Comparison of ENCODE assay signal across 15 mouse cellular contexts in genomic region chr10:20295961-20296360, GRCm38 (mm10). TPM values are rescaled to one million over a fixed set of nuclear protein-coding genes. Genes with fewer than 3 reads are reported as not detected.
DNase-seq lines count a peak whose midpoint lies in the region; ATAC-seq and TF ChIP-seq lines count a peak whose summit lies in the region.
"Had no signal": no experiment of that assay in that cellular context is flagged by ENCODE, and none has a peak within 500 bp of the region (broad histone marks: within the 10 kb centered on the region; RNA-seq: fewer than 3 reads in every experiment).

No protein-coding gene starts in this region.

- intact Hi-C loops in heart, adult 2 months (cut with DNase I): no loop called here
- intact Hi-C loops in heart, postnatal 10 days (cut with DNase I): no loop called here

- no peak for DNase-seq in heart, adult 2 months
- DNase-seq in heart, postnatal 10 days: no peak
- peak; percentile 16 for DNase-seq in lung, postnatal 36 days
- DNase-seq in lung, postnatal 4 days: no peak
- DNase-seq in thymus, postnatal 0 days (ENCODE audit: low spot score): peak; percentile 51
- DNase-seq in left cerebral cortex, adult 9 months (ENCODE audit: low spot score in 2 of 2): no peak
- DNase-seq: adrenal gland, adult 2 months; cerebellum, adult 11-12 months; right cerebral cortex, adult 18-20 months had no signal

- no peak overlapping the region for H3K9ac ChIP-seq in heart, adult 2 months (ENCODE audit: low read depth, low read length)
- no peak overlapping the region for H3K9ac ChIP-seq in hindbrain, embryonic 16.5 days (ENCODE audit: low read depth, low read length)
- H3K9ac ChIP-seq: hindbrain, embryonic 12.5 days; neural tube, embryonic 12.5 days had no signal

- no peaks in the 10 kb centered on the region for H3K9me3 ChIP-seq in hindbrain, embryonic 16.5 days (ENCODE audit: control insufficient read depth, low read length)
- H3K9me3 ChIP-seq: hindbrain, embryonic 12.5 days; neural tube, embryonic 12.5 days had no signal

- no peaks in the 10 kb centered on the region for H3K79me2 ChIP-seq in heart, adult 2 months (replicated peaks; ENCODE audit: control insufficient read depth, insufficient read depth, low read length)

- WGBS in heart, adult 2 months: 70% methylated on average over 5 of the region's 5 CpGs
- WGBS in bone marrow, adult 2 months: 68% methylated on average over 5 of the region's 5 CpGs
- 81% methylated on average over 5 of the region's 5 CpGs for WGBS in hindbrain, embryonic 16.5 days

- no peak for TF ChIP-seq POLR2A in heart, adult 2 months (IDR thresholded peaks at IDR 0.05; ENCODE audit: insufficient read depth, low read depth, low read length)
- no peak for TF ChIP-seq POLR2A in bone marrow, adult 2 months (IDR thresholded peaks at IDR 0.05; ENCODE audit: borderline replicate concordance, control insufficient read depth, low read depth, low read length)

- H3K4me3 ChIP-seq in heart, adult 2 months: no peak overlapping the region
- H3K4me3 ChIP-seq in bone marrow, adult 2 months (replicated peaks; ENCODE audit: control insufficient read depth, low read depth, low read length): no peak overlapping the region
- H3K4me3 ChIP-seq in hindbrain, embryonic 16.5 days (ENCODE audit: low read length): no peak overlapping the region
- H3K4me3 ChIP-seq: hindbrain, embryonic 12.5 days; neural tube, embryonic 12.5 days had no signal

- H3K4me1 ChIP-seq in heart, adult 2 months (ENCODE audit: control insufficient read depth, insufficient read depth, low read length): no peaks in the 10 kb centered on the region
- no peaks in the 10 kb centered on the region for H3K4me1 ChIP-seq in bone marrow, adult 2 months (ENCODE audit: control insufficient read depth, insufficient read depth, low read length)
- H3K4me1 ChIP-seq in hindbrain, embryonic 16.5 days (ENCODE audit: control insufficient read depth, insufficient read depth, low read depth, low read length): no peaks in the 10 kb centered on the region
- H3K4me1 ChIP-seq: hindbrain, embryonic 12.5 days; neural tube, embryonic 12.5 days had no signal

- peak; percentile 31 for TF ChIP-seq CTCF in heart, adult 2 months (IDR thresholded peaks at IDR 0.05)
- peak; percentile 50; the same call in 1 of the 2 replicates for TF ChIP-seq CTCF in bone marrow, adult 2 months (IDR thresholded peaks at IDR 0.05; ENCODE audit: control insufficient read depth, insufficient read depth, low read length)

- no peak for TF ChIP-seq EP300 in heart, adult 2 months (IDR thresholded peaks at IDR 0.05; ENCODE audit: insufficient read depth, low read depth, low read length)

- no peak for ATAC-seq in hindbrain, embryonic 16.5 days
- ATAC-seq: forebrain, embryonic 16.5 days had no signal

- no peak overlapping the region for H3K27ac ChIP-seq in heart, adult 2 months
- H3K27ac ChIP-seq in bone marrow, adult 2 months (ENCODE audit: control insufficient read depth, insufficient read depth, low read depth, low read length, poor library complexity): no peak overlapping the region
- no peak overlapping the region for H3K27ac ChIP-seq in hindbrain, embryonic 16.5 days (ENCODE audit: low read depth, low read length)
- H3K27ac ChIP-seq: hindbrain, embryonic 12.5 days; neural tube, embryonic 12.5 days had no signal

- H3K27me3 ChIP-seq in heart, adult 2 months (ENCODE audit: control insufficient read depth, insufficient read depth, low read length): no peaks in the 10 kb centered on the region
- H3K27me3 ChIP-seq in hindbrain, embryonic 16.5 days (replicated peaks; ENCODE audit: control insufficient read depth, insufficient read depth, low read length): no peaks in the 10 kb centered on the region
- H3K27me3 ChIP-seq: hindbrain, embryonic 12.5 days; neural tube, embryonic 12.5 days had no signal

- H3K4me2 ChIP-seq in hindbrain, embryonic 16.5 days (ENCODE audit: low read length): no peak overlapping the region
- H3K4me2 ChIP-seq: hindbrain, embryonic 12.5 days; midbrain, embryonic 11.5 days; neural tube, embryonic 12.5 days had no signal

- H3K36me3 ChIP-seq in heart, adult 2 months (ENCODE audit: control insufficient read depth, insufficient read depth, low read length): no peaks in the 10 kb centered on the region
- H3K36me3 ChIP-seq in hindbrain, embryonic 16.5 days (ENCODE audit: control insufficient read depth, insufficient read depth, low read length): no peaks in the 10 kb centered on the region
- H3K36me3 ChIP-seq: hindbrain, embryonic 12.5 days; neural tube, embryonic 12.5 days had no signal

RNA-seq across cellular contexts. Expression of gene Bclaf1, which starts 16.3 kb away (rescaled TPM):
- 10 to 100 TPM; 44.1 to 53.3 TPM for total RNA-seq in heart, adult 2 months (2021)
- 12.3 and 26.9 TPM in 2 replicates for polyA plus RNA-seq in heart, adult 2 months (2012; rRNA removed)
- 10 to 100 TPM; 86.4 to 96.1 TPM for total RNA-seq in heart, postnatal 10 days (2021)
- polyA plus RNA-seq in bone marrow, adult 2 months (2011; ENCODE audit: insufficient read depth, insufficient read length, low replicate concordance, missing spikeins): 153 and 239 TPM in 2 replicates
- polyA plus RNA-seq in thymus, postnatal 0 days (2015; fragmentation: Nextera tagmentation; extraction: Ambion mirVana): 110 and 112 TPM in 2 replicates
- 89.5 and 97.1 TPM in 2 replicates for polyA plus RNA-seq in hindbrain, embryonic 16.5 days (2015; fragmentation: Nextera tagmentation; extraction: Ambion mirVana)

RNA-seq across cellular contexts. Expression of gene Mtfr2, which starts 51.6 kb away (rescaled TPM):
- not detected for total RNA-seq in heart, adult 2 months (2021)
- 0.12 and 0.38 TPM in 2 replicates for polyA plus RNA-seq in heart, adult 2 months (2012; rRNA removed)
- total RNA-seq in heart, postnatal 10 days (2021): 1 to 10 TPM; 2.4 to 2.5 TPM
- 17.4 TPM in 2 replicates for polyA plus RNA-seq in bone marrow, adult 2 months (2011; ENCODE audit: insufficient read depth, insufficient read length, low replicate concordance, missing spikeins)
- polyA plus RNA-seq in thymus, postnatal 0 days (2015; fragmentation: Nextera tagmentation; extraction: Ambion mirVana): 3.5 and 5.3 TPM in 2 replicates
- polyA plus RNA-seq in hindbrain, embryonic 16.5 days (2015; fragmentation: Nextera tagmentation; extraction: Ambion mirVana): 0.61 and 0.96 TPM in 2 replicates

Comparison
In these comparisons a context has a peak if more than half of its experiments do, and no peak if none do; other contexts are left out.
1. DNase-seq: peak in lung, postnatal 36 days (single experiment) and thymus, postnatal 0 days (single experiment); none in heart, adult 2 months (0 of 2), heart, postnatal 10 days (0 of 2), lung, postnatal 4 days (0 of 2) and left cerebral cortex, adult 9 months (0 of 2).